Mouse (Mus musculus) regulatory T cell (primary cell): ENCODE measurements around the gene 4930447C04Rik.

Experiments
- in situ Hi-C: fragments of 300-600 bp; cut with MboI, MseI; formaldehyde crosslinking; loops from one replicate; pipeline ENCODE4 v1.15.1; 2025; ENCODE audit warnings: high pct_unique_total_duplicates

4930447C04Rik gene

GRCm38 (mm10) chr12:72843555-72843954 lies 97.0 kb downstream of the 4930447C04Rik start:
- in situ Hi-C loops, result loop anchor here (5.0 to 10.0 kb wide), 2 partner anchors 129 to 671 kb away; no protein-coding TSS in a partner anchor

GRCm38 (mm10) chr12:72843135-72843534 lies 97.4 kb downstream of the 4930447C04Rik start:
- in situ Hi-C loops, result loop anchor here (5.0 to 10.0 kb wide), 2 partner anchors 129 to 672 kb away; no protein-coding TSS in a partner anchor

GRCm38 (mm10) chr12:72841500-72841899 lies 99.1 kb downstream of the 4930447C04Rik start:
- in situ Hi-C loops, result loop anchor here (5.0 to 10.0 kb wide), 2 partner anchors 131 to 673 kb away; no protein-coding TSS in a partner anchor

- in situ Hi-C loops, result no loop called here
These were observed 103.3 kb downstream of the 4930447C04Rik start for GRCm38 (mm10) chr12:72837302-72837701.

- in situ Hi-C loops, result no loop called here
These were observed 105.0 kb downstream of the 4930447C04Rik start for GRCm38 (mm10) chr12:72835518-72836015.

GRCm38 (mm10) chr12:72834773-72835517 lies 105.6 kb downstream of the 4930447C04Rik start:
- in situ Hi-C loops, result no loop called here

- in situ Hi-C loops, result no loop called here
These were observed 108.7 kb downstream of the 4930447C04Rik start for GRCm38 (mm10) chr12:72831711-72832432.
